Mouse (Mus musculus): Measurements from ENCODE around the gene Ajap1. TPM values are rescaled to one million over a fixed set of nuclear protein-coding genes. Genes with fewer than 3 reads are reported as not detected.

The Ajap1 gene
- total and polyA plus RNA-seq, 3 experiments = not detected

- TF ChIP-seq TBP (IDR thresholded peaks at IDR 0.05; ENCODE audit: low read depth, low read length) (no peak), RAD21 (IDR thresholded peaks at IDR 0.05; ENCODE audit: low read depth, low read length) (no peak), RCOR1 (IDR thresholded peaks at IDR 0.05; ENCODE audit: low read depth, low read length) (no peak), MAX (IDR thresholded peaks at IDR 0.05; ENCODE audit: low read length) (no peak), MYC (IDR thresholded peaks at IDR 0.05; ENCODE audit: low read depth, low read length) (no peak), POLR2AphosphoS2 (IDR thresholded peaks at IDR 0.05; ENCODE audit: low read length) (no peak), JUND (IDR thresholded peaks at IDR 0.05; ENCODE audit: low read depth, low read length) (no peak), ELF1 (IDR thresholded peaks at IDR 0.05; ENCODE audit: low read depth, low read length) (no peak), TAL1 (IDR thresholded peaks at IDR 0.05; ENCODE audit: low read length) (no peak), HCFC1 (IDR thresholded peaks at IDR 0.05; ENCODE audit: low read depth, low read length) (no peak), POLR2AphosphoS5 (IDR thresholded peaks at IDR 0.05; ENCODE audit: borderline replicate concordance, low read depth, low read length) (no peak), MEF2A (IDR thresholded peaks at IDR 0.05; ENCODE audit: extremely low read depth, insufficient replicate concordance, low read depth, low read length, poor library complexity, severe bottlenecking) (no peak), CHD2 (IDR thresholded peaks at IDR 0.05; ENCODE audit: low read length) (no peak), CTCF (IDR thresholded peaks at IDR 0.05 in 2 of 3, conservative IDR thresholded peaks at IDR 0.05 in 1 of 3; ENCODE audit: control insufficient read depth in 1 of 3, insufficient read depth in 1 of 3, low read depth in 2 of 3, low read length in 3 of 3, poor library complexity in 1 of 3, severe bottlenecking in 1 of 3) (no peak), BHLHE40 (IDR thresholded peaks at IDR 0.05; ENCODE audit: borderline replicate concordance, low read depth, low read length) (no peak), UBTF (IDR thresholded peaks at IDR 0.05; ENCODE audit: borderline replicate concordance, insufficient read depth, low read depth, low read length) (no peak), NRF1 (IDR thresholded peaks at IDR 0.05; ENCODE audit: insufficient read depth, low read depth, low read length, poor library complexity, severe bottlenecking) (no peak)
- H3K36me3 ChIP-seq (ENCODE audit: control insufficient read depth in 1 of 2, insufficient read depth in 2 of 2, low read length in 2 of 2) = no peaks in the 10 kb centered on the region
- H3K27ac ChIP-seq (ENCODE audit: control insufficient read depth, low read depth, low read length) = no peak overlapping the region
- H3K79me2 ChIP-seq (ENCODE audit: control insufficient read depth, insufficient read depth, low read length, poor library complexity) = no peaks in the 10 kb centered on the region
- H3K4me1 ChIP-seq (ENCODE audit: control insufficient read depth in 1 of 2, insufficient read depth in 2 of 2, low read length in 2 of 2) = no peaks in the 10 kb centered on the region
- H3K9ac ChIP-seq (ENCODE audit: control insufficient read depth, low read depth, low read length, poor library complexity, severe bottlenecking) = no peak overlapping the region
- no peak for DNase-seq (ENCODE audit: low read depth, low spot score)
- no peaks in the 10 kb centered on the region for H3K27me3 ChIP-seq (ENCODE audit: control insufficient read depth in 1 of 2, insufficient read depth in 2 of 2, low read length in 2 of 2)
- no peak overlapping the region for H3K4me3 ChIP-seq (ENCODE audit: control insufficient read depth in 1 of 2, insufficient read depth in 1 of 2, low read depth in 2 of 2, low read length in 2 of 2)
- no peaks in the 10 kb centered on the region for H3K9me3 ChIP-seq (replicated peaks; ENCODE audit: insufficient read depth, low read length)
These were observed 147.3 kb downstream of the Ajap1 start for GRCm38 (mm10) chr4:153335301-153335799.

- TF ChIP-seq ELF1 (IDR thresholded peaks at IDR 0.05; ENCODE audit: low read depth, low read length) = no peak
- TF ChIP-seq KAT2A (conservative IDR thresholded peaks at IDR 0.05; ENCODE audit: low read depth, low read length) = no peak
- TF ChIP-seq RAD21 (IDR thresholded peaks at IDR 0.05; ENCODE audit: low read depth, low read length) = no peak
- TF ChIP-seq MAFK (IDR thresholded peaks at IDR 0.05; ENCODE audit: borderline replicate concordance, low read depth, low read length) = no peak
- no peak for TF ChIP-seq GABPA (IDR thresholded peaks at IDR 0.05; ENCODE audit: low read depth, low read length)
- no peak for TF ChIP-seq NELFE (IDR thresholded peaks at IDR 0.05; ENCODE audit: low read depth, low read length)
- Histone ChIP-seq H3K27ac (ENCODE audit: control insufficient read depth, low read depth, low read length) (no peak overlapping the region), H3K4me1 (ENCODE audit: control insufficient read depth in 1 of 2, insufficient read depth in 2 of 2, low read length in 2 of 2) (no peaks in the 10 kb centered on the region), H3K9ac (ENCODE audit: control insufficient read depth, low read depth, low read length, poor library complexity, severe bottlenecking) (no peak overlapping the region), H3K36me3 (ENCODE audit: control insufficient read depth in 1 of 2, insufficient read depth in 2 of 2, low read length in 2 of 2) (no peaks in the 10 kb centered on the region), H3K27me3 (ENCODE audit: control insufficient read depth in 1 of 2, insufficient read depth in 2 of 2, low read length in 2 of 2) (no peaks in the 10 kb centered on the region), H3K4me3 (ENCODE audit: control insufficient read depth in 1 of 2, insufficient read depth in 1 of 2, low read depth in 2 of 2, low read length in 2 of 2) (no peak overlapping the region), H3K9me3 (replicated peaks; ENCODE audit: insufficient read depth, low read length) (no peaks in the 10 kb centered on the region), H3K79me2 (ENCODE audit: control insufficient read depth, insufficient read depth, low read length, poor library complexity) (no peaks in the 10 kb centered on the region)
- DNase-seq (ENCODE audit: low read depth, low spot score) = no peak
These were observed 154.8 kb downstream of the Ajap1 start for GRCm38 (mm10) chr4:153327809-153328208.
